Mouse (Mus musculus): Measurements from ENCODE around the gene Fam129c.

Gene Fam129c

GRCm38 (mm10) chr8:71572847-71573633 lies 24.4 kb upstream of the Fam129c start:
- CTCF ChIA-PET, result no interaction called here

GRCm38 (mm10) chr8:71574426-71574825 lies 23.0 kb upstream of the Fam129c start:
- CTCF ChIA-PET, result interaction anchor here (1.0 kb wide), 1 partner anchor 9 kb away, joined by 3 read pairs; no protein-coding TSS in a partner anchor

GRCm38 (mm10) chr8:71575020-71575419 lies 22.4 kb upstream of the Fam129c start:
- CTCF ChIA-PET, result interaction anchor here (1.0 kb wide), 1 partner anchor 10 kb away, joined by 3 read pairs; no protein-coding TSS in a partner anchor

GRCm38 (mm10) chr8:71577856-71578387 lies 19.5 kb upstream of the Fam129c start:
- CTCF ChIA-PET, result interaction anchor here (0.7 kb wide), 1 partner anchor 12 kb away, joined by 3 read pairs; no protein-coding TSS in a partner anchor

- CTCF ChIA-PET, result no interaction called here
These were observed 18.4 kb upstream of the Fam129c start for GRCm38 (mm10) chr8:71579009-71579408.

GRCm38 (mm10) chr8:71579476-71579875 lies 18.0 kb upstream of the Fam129c start:
- CTCF ChIA-PET, result no interaction called here

- CTCF ChIA-PET, result no interaction called here
These were observed 17.2 kb upstream of the Fam129c start for GRCm38 (mm10) chr8:71580201-71580600.

GRCm38 (mm10) chr8:71586891-71587290 lies 10.6 kb upstream of the Fam129c start:
- CTCF ChIA-PET, result interaction anchor here (0.6 to 0.7 kb wide), 3 partner anchors 19 to 724 kb away, joined by 4 to 6 read pairs (median 4); partner anchors contain the start of gene Kcnn1

GRCm38 (mm10) chr8:71588762-71589161 lies 8.7 kb upstream of the Fam129c start:
- CTCF ChIA-PET, result interaction anchor here (0.6 kb wide), 1 partner anchor 119 kb away, joined by 3 read pairs; no protein-coding TSS in a partner anchor

- CTCF ChIA-PET, result interaction anchor here (1.8 kb wide), 1 partner anchor 22 kb away, joined by 6 read pairs; the partner anchor contains the start of gene Slc27a1
These were observed 6.4 kb upstream of the Fam129c start for GRCm38 (mm10) chr8:71591017-71591416.

GRCm38 (mm10) chr8:71591471-71592373 lies 5.7 kb upstream of the Fam129c start, which contains the start of gene Pgls:
Gene Pgls (plus strand): TSS chr8:71592176.
- CTCF ChIA-PET, result interaction anchor here (1.8 kb wide), 1 partner anchor 23 kb away, joined by 6 read pairs; the partner anchor contains the start of gene Slc27a1

GRCm38 (mm10) chr8:71592374-71593170 lies 4.9 kb upstream of the Fam129c start:
- CTCF ChIA-PET, result interaction anchor here (0.5 to 0.8 kb wide), 4 partner anchors 31 to 84 kb away, joined by 3 to 6 read pairs (median 3); partner anchors contain the start of gene Jak3

GRCm38 (mm10) chr8:71593556-71594323 lies 3.7 kb upstream of the Fam129c start:
- CTCF ChIA-PET, result interaction anchor here (0.7 to 0.8 kb wide), 2 partner anchors 32 to 66 kb away, joined by 3 to 5 read pairs; no protein-coding TSS in a partner anchor

- CTCF ChIA-PET, result interaction anchor here (0.7 to 1.2 kb wide), 2 partner anchors 65 to 692 kb away, joined by 4 to 5 read pairs; no protein-coding TSS in a partner anchor
These were observed 3.1 kb upstream of the Fam129c start for GRCm38 (mm10) chr8:71594324-71594722.

GRCm38 (mm10) chr8:71595862-71596261 lies 1.6 kb upstream of the Fam129c start:
- CTCF ChIA-PET, result interaction anchor here (1.1 to 1.3 kb wide), 2 partner anchors 18 to 65 kb away, joined by 3 to 7 read pairs; no protein-coding TSS in a partner anchor

GRCm38 (mm10) chr8:71596384-71596783 lies 1.1 kb upstream of the Fam129c start:
- CTCF ChIA-PET, result interaction anchor here (0.8 to 1.3 kb wide), 3 partner anchors 18 to 74 kb away, joined by 3 to 7 read pairs (median 3); no protein-coding TSS in a partner anchor

- CTCF ChIA-PET, result interaction anchor here (0.8 kb wide), 1 partner anchor 74 kb away, joined by 3 read pairs; no protein-coding TSS in a partner anchor
These were observed 650 bp upstream of the Fam129c start for GRCm38 (mm10) chr8:71596798-71597197.

GRCm38 (mm10) chr8:71598375-71598774 lies 927 bp downstream of the Fam129c start:
- CTCF ChIA-PET, result interaction anchor here (0.9 to 1.3 kb wide), 3 partner anchors 10 to 50 kb away, joined by 3 to 6 read pairs (median 4); no protein-coding TSS in a partner anchor

GRCm38 (mm10) chr8:71598841-71599240 lies 1.4 kb downstream of the Fam129c start:
- CTCF ChIA-PET, result interaction anchor here (0.9 to 1.3 kb wide), 3 partner anchors 10 to 51 kb away, joined by 3 to 6 read pairs (median 4); no protein-coding TSS in a partner anchor

Data from spleen, embryonic (tissue).